Mouse (Mus musculus) adrenal gland, postnatal 14 days (tissue): ENCODE results near the gene Tfpt. TPM values are rescaled to one million over a fixed set of nuclear protein-coding genes. Genes with fewer than 3 reads are reported as not detected.

Experiments used
- DNase-seq: peaks from one replicate; pipeline ENCODE4 v3.0.0; 2021; ENCODE audit warnings: mixed read lengths
- long read RNA-seq, 2 experiments: library from polyadenylated mRNA; stranded (forward); transcript quantifications; one replicate each; pipeline ENCODE4 v2.0.0; 2021
- total RNA-seq: library from RNA; stranded (reverse); gene quantifications from 2 replicates; pipeline ENCODE4 v1.2.3, GENCODE M21; 2021

Tfpt gene
- total RNA-seq, result 21.6 and 25.6 TPM in 2 replicates
- long read RNA-seq, experiment 1, transcript Tfpt-202 (6 exons, 1,166 nt), result major isoform, 8 of 19 reads
- long read RNA-seq, experiment 1, transcript Tfpt-204 (6 exons, 1,091 nt), result minor isoform, 6 of 19 reads
- long read RNA-seq, experiment 1, partial matches to known transcripts, result 1 of 19 reads
- long read RNA-seq, experiment 1, other reads (novel, unspliced or antisense), result 4 of 19 reads
- long read RNA-seq, experiment 2, transcript Tfpt-204 (6 exons, 1,091 nt), result minor isoform, 9 of 24 reads
- long read RNA-seq, experiment 2, transcript Tfpt-202 (6 exons, 1,166 nt), result major isoform, 12 of 24 reads
- long read RNA-seq, experiment 2, partial matches to known transcripts, result 1 of 24 reads
- long read RNA-seq, experiment 2, other reads (novel, unspliced or antisense), result 1 of 24 reads

- peak; percentile 93 for DNase-seq
These were observed at the start of gene Tfpt, which contains the start of gene Prpf31 for GRCm38 (mm10) chr7:3629543-3630477. Tfpt (minus strand) TSS chr7:3629929. Prpf31 (plus strand) TSS chr7:3629985.

GRCm38 (mm10) chr7:3677342-3677741 is 47.6 kb upstream of the Tfpt start, which contains the start of gene Tmc4:
Tmc4 (minus strand) TSS chr7:3677553.
- DNase-seq, result no peak

- DNase-seq, result no peak
These were observed 46.6 kb upstream of the Tfpt start for GRCm38 (mm10) chr7:3676371-3676770.

GRCm38 (mm10) chr7:3675228-3675548 is 45.5 kb upstream of the Tfpt start:
- no peak for DNase-seq

GRCm38 (mm10) chr7:3674507-3675227 is 44.9 kb upstream of the Tfpt start:
- DNase-seq, result peak; percentile 91

GRCm38 (mm10) chr7:3666921-3667391 is 37.2 kb upstream of the Tfpt start:
- peak; percentile 54 for DNase-seq

GRCm38 (mm10) chr7:3665215-3666114 is 35.7 kb upstream of the Tfpt start, which contains the start of gene Leng1:
Leng1 (minus strand) TSS chr7:3665840.
- DNase-seq, result peak; percentile 97

GRCm38 (mm10) chr7:3664524-3665214 is 34.9 kb upstream of the Tfpt start:
- peak; percentile 34 for DNase-seq

GRCm38 (mm10) chr7:3658578-3658977 is 28.8 kb upstream of the Tfpt start:
- DNase-seq, result no peak

GRCm38 (mm10) chr7:3656966-3657365 is 27.2 kb upstream of the Tfpt start:
- no peak for DNase-seq

- DNase-seq, result no peak
These were observed 16.9 kb upstream of the Tfpt start for GRCm38 (mm10) chr7:3646641-3647040.

GRCm38 (mm10) chr7:3646188-3646587 is 16.5 kb upstream of the Tfpt start:
- DNase-seq, result no peak

- no peak for DNase-seq
These were observed 15.8 kb upstream of the Tfpt start for GRCm38 (mm10) chr7:3645488-3646025.

- peak; percentile 98 for DNase-seq
These were observed 15.2 kb upstream of the Tfpt start, which contains the start of gene Cnot3 for GRCm38 (mm10) chr7:3644672-3645487. Cnot3 (plus strand) TSS chr7:3645268.

- no peak for DNase-seq
These were observed 14.6 kb upstream of the Tfpt start for GRCm38 (mm10) chr7:3644348-3644671.

GRCm38 (mm10) chr7:3643843-3644242 is 14.1 kb upstream of the Tfpt start:
- DNase-seq, result no peak

GRCm38 (mm10) chr7:3643412-3643811 is 13.7 kb upstream of the Tfpt start:
- DNase-seq, result no peak

GRCm38 (mm10) chr7:3630478-3630815 is 718 bp upstream of the Tfpt start:
- no peak for DNase-seq

GRCm38 (mm10) chr7:3629030-3629429 is 699 bp downstream of the Tfpt start:
- DNase-seq, result no peak
